Mouse (Mus musculus): ENCODE data around the gene Mafk. TPM values are rescaled to one million over a fixed set of nuclear protein-coding genes. Genes with fewer than 3 reads are reported as not detected.

Gene Mafk
- total RNA-seq, 2 experiments from 2014 or later, result 10.1 to 18.2 TPM

GRCm38 (mm10) chr5:139796001-139796620 is 4.8 kb downstream of the Mafk start:
- ATAC-seq (ENCODE audit: poor library complexity, severe bottlenecking), result no peak

- ATAC-seq (ENCODE audit: poor library complexity, severe bottlenecking), result no peak
These were observed 5.6 kb downstream of the Mafk start for GRCm38 (mm10) chr5:139796900-139797299.

GRCm38 (mm10) chr5:139797473-139798167 is 6.3 kb downstream of the Mafk start:
- no peak for ATAC-seq (ENCODE audit: poor library complexity, severe bottlenecking)

GRCm38 (mm10) chr5:139798168-139798900 is 7.0 kb downstream of the Mafk start:
- no peak for ATAC-seq (ENCODE audit: poor library complexity, severe bottlenecking)

DNA sequence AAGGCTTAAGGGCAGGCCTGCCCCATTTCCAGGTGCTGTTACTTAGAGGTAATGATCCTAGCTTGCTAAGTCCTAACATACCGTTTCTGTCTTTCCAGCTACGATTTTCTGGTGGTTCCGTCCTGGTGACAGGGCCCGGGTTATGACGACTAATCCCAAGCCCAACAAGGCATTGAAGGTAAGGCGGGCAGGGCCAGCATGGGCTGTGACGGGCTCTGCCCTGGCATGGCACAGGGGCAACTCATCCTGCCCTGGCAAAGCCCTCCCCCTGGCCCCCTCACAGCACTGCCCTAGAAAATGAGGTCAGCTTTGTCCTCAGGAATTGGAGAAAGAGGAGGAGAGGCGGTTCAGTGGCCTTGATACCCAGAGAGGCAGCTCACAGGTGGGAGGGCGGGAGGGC is 7.7 kb downstream of the Mafk start:
- no peak for ATAC-seq (ENCODE audit: poor library complexity, severe bottlenecking)

DNA sequence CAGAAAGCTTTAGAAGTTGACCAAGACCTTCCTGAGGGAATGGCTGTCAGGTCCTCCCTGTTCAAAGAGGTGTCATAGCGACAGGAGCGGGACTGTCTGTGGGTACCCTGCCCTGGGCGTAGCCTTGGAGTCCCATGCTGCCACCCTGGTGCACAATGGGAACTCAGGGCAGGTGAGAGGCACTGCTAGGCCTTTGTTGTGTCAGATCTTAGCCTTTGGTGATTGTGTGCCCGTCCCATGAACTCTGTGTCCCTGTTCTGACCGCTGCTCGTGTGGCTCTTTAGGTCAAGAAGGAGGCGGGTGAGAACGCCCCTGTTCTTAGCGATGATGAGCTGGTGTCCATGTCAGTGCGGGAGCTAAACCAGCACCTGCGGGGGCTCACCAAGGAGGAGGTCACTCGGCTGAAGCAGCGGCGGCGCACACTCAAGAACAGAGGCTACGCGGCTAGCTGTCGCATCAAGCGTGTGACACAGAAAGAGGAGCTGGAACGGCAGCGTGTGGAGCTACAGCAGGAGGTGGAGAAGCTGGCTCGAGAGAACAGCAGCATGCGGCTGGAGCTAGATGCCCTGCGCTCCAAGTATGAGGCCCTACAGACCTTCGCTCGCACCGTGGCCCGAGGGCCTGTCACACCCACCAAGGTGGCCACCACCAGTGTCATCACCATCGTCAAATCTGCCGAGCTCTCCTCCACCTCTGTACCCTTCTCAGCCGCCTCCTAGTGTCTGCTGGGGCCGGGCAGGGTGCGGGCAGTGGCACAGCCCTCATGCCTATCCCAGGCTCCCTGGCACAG is 8.7 kb downstream of the Mafk start:
- no peak for ATAC-seq (ENCODE audit: poor library complexity, severe bottlenecking)

DNA sequence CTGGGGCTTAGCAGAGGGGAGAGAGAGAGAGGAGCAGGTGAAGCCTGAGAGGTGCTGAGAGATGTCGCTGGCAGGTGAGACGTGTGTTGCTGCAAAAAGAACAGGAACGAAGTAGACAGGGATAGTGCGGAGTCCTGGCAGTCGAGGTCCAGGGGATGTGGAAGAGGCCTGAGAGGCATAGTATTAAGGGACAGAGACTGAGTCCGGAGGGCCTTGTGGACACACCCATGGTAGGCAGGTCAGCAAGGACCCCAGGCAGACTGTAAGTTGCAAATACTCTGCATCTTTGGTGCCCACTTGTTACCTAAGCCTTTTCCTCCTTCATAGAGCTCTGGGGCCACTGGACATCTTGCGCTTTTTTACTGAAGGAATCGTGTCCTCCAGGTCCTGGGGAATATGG is 9.9 kb downstream of the Mafk start:
- no peak for ATAC-seq (ENCODE audit: poor library complexity, severe bottlenecking)

- no peak for ATAC-seq (ENCODE audit: poor library complexity, severe bottlenecking)
These were observed 10.6 kb downstream of the Mafk start for GRCm38 (mm10) chr5:139801880-139802279.

GRCm38 (mm10) chr5:139803165-139803564 is 11.9 kb downstream of the Mafk start:
- no peak for ATAC-seq (ENCODE audit: poor library complexity, severe bottlenecking)

DNA sequence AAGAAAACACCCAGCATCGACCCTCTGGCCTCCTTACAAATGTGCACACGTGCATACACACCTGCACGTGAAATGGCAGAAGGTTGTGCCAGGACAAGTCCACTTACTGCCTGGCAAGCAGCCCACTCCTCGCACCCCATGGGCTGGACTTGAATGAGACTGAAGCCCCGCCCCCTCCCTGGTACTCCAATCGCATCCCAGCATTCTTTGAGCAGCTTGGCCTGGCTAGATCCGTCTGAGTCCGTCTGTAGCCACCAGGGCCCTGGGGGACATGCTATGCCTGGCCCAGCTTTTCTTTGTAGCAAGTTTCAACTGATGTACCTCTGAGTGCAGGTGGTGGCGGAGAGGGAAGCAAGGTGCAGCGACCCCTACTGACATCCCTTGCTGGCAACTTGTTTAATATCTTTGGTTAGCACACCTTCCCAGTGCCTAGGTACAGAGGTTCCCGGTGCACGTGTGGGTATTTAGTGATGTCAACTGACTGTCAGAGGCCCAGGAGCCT is 12.3 kb downstream of the Mafk start:
- ATAC-seq (ENCODE audit: poor library complexity, severe bottlenecking), result peak; percentile 37

DNA sequence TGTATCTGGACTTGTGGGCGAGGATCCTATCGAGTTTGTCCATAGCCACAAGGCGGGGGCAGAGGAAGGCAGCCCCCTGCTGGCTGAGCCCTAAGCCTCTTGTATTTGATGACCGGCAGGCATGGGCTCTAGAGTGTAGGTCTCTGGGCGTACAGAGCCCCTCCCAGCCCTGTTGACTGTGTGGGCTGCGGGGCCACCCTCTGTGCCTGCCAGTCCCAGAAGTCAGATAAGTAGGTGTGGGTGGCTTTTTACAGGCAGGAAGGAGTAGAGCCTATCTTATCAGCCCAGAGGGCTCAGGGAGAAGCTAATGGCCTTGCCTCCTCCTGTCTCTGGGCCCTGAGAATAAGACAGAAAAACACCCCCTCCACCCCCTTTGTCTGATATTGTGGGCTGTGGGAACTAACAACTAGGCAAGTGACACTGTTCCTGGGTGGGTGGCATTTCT is 12.8 kb downstream of the Mafk start:
- peak; percentile 67 for ATAC-seq (ENCODE audit: poor library complexity, severe bottlenecking)

DNA sequence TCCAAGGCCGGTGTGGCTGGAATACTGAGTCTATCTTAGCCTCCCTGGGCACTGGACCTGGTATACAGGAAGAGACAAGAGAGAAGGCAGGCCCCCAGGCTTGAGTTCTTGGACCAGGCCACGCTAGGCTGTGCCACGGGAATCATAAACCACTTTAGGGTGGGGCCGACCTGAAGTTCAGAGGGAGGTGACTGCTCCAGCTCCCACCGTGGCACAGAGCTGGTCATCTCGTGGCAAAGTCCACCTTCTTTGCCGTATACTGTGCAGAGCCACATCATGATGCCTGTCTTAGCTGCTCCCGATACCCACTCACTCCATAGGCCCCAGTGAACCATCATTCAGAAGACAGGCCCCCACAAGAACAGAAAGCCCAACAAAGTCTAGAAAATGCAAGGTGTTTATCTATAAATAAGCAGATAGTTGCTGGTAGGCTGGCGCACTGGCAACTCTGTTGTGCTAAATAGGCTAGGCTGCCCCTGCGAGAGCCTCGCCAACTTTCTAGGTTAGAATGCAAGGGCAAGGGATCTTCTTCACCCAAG is 13.3 kb downstream of the Mafk start:
- ATAC-seq (ENCODE audit: poor library complexity, severe bottlenecking), result no peak

DNA sequence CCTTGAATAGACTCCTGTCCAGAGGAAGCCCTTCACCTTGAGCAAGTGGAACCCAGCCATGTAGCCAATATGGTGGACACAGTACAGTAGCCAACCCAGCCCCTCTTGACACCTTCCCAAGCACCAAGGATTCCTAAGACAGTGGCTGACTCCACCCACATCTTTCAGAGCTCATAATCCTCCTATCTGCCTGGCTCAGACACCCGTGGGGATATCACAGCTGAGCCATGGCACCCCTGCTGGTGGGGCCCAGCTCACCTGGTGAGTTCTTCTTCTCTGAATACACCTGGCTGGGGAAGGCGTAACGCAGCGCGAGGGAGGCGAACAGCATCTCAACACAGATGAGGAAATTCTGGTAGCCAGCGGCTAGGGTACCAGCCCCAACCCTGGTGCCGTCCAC is 14.6 kb downstream of the Mafk start:
- ATAC-seq (ENCODE audit: poor library complexity, severe bottlenecking), result no peak

GRCm38 (mm10) chr5:139809397-139809796 is 18.1 kb downstream of the Mafk start:
- no peak for ATAC-seq (ENCODE audit: poor library complexity, severe bottlenecking)

- ATAC-seq (ENCODE audit: poor library complexity, severe bottlenecking), result no peak
These were observed 20.5 kb downstream of the Mafk start for GRCm38 (mm10) chr5:139811677-139812397.

- no peak for ATAC-seq (ENCODE audit: poor library complexity, severe bottlenecking)
These were observed 21.2 kb downstream of the Mafk start for GRCm38 (mm10) chr5:139812398-139813125.

DNA sequence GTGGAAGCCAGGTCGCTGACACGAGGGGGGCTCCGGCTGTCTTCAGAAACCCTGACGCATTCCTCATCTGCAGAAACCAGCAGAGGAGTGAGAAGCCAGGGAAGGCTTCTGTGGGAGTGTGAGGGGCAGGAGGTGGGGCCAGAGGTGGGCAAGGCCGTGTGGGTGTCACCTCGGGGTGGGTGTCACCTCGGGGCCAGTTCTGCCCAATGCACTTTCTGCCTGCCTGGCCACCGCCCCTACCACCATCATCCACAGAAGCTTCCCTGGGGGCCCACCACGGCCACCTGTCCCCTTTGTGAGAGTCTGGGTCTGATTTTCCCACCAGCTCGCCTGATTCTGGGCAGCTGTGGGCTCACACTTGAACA is 21.8 kb downstream of the Mafk start:
- ATAC-seq (ENCODE audit: poor library complexity, severe bottlenecking), result no peak

DNA sequence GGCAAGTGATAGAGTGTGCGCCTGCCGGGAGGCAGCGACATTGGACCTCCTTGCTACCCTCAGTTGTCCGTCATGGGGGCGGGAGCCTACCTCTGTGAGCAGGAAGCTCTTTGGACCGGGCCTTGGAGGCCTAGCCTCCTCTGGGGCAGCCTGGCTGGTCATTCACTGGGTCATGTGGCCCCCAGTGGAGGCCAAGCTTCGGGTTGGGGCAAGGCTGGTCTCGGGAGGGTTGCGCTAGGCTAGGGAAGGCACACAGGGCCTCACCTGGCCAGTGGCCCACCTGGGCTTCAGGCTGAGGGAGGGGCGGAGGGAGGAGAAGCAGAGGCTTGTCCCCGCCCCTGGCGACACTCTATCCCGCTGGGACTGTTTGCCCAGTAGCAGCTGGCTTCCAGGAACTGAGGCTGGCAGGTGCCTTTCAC is 22.7 kb downstream of the Mafk start:
- no peak for ATAC-seq (ENCODE audit: poor library complexity, severe bottlenecking)

- ATAC-seq (ENCODE audit: poor library complexity, severe bottlenecking), result no peak
These were observed 24.7 kb downstream of the Mafk start for GRCm38 (mm10) chr5:139815964-139816363.
